Mouse (Mus musculus) kidney, embryonic 15.5 days (tissue): ENCODE data around the gene Csdc2. TPM values are rescaled to one million over a fixed set of nuclear protein-coding genes. Genes with fewer than 3 reads are reported as not detected.
"Not testable (repeated sequence)": the region's sequence is repeated elsewhere in the genome, so short reads cannot be mapped to it uniquely, and the experiment has no call there.

Source experiments
- ATAC-seq: fragments of 200-750 bp; cut with Nextera tagmentation; replicated peaks from 2 replicates; pipeline ENCODE4 v1.8.0; 2017; ENCODE audit warnings: moderate TSS enrichment; ENCODE audit not compliant: low FRiP score
- H3K27ac ChIP-seq: fragments of 300-500 bp; sonication (generic); 2 replicates; pipeline ENCODE4 v1.5.1; 2015; ENCODE audit warnings: mild to moderate bottlenecking, inconsistent platforms
- H3K27me3 ChIP-seq: fragments of 300-500 bp; sonication (generic); 2 replicates; pipeline ENCODE4 v1.6.1; 2015; ENCODE audit warnings: inconsistent platforms
- H3K36me3 ChIP-seq: fragments of 300-500 bp; sonication (generic); 2 replicates; pipeline ENCODE4 v1.6.1; 2015; ENCODE audit warnings: inconsistent platforms
- H3K4me1 ChIP-seq: fragments of 300-500 bp; sonication (generic); 2 replicates; pipeline ENCODE4 v1.6.1; 2015; ENCODE audit warnings: inconsistent platforms
- H3K4me2 ChIP-seq: fragments of 300-500 bp; sonication (generic); 2 replicates; pipeline ENCODE4 v1.6.1; 2015; ENCODE audit warnings: moderate library complexity, mild to moderate bottlenecking, inconsistent platforms
- H3K4me3 ChIP-seq: fragments of 300-500 bp; sonication (generic); replicated peaks from 2 replicates; pipeline ENCODE4 v1.5.1; 2015; ENCODE audit warnings: mild to moderate bottlenecking, inconsistent platforms
- H3K9ac ChIP-seq: fragments of 300-500 bp; sonication (generic); 2 replicates; pipeline ENCODE4 v1.6.1; 2015; ENCODE audit warnings: mild to moderate bottlenecking, inconsistent platforms
- H3K9me3 ChIP-seq: fragments of 300-500 bp; sonication (generic); replicated peaks from 2 replicates; pipeline ENCODE4 v1.6.1; 2016; ENCODE audit warnings: inconsistent platforms
- WGBS: fragments of 180-500 bp; shearing (Covaris S2); methylation state at CpG from one replicate; pipeline ENCODE4 v1.1.7; 2015; ENCODE audit warnings: mixed read lengths; 5-methylcytosine and 5-hydroxymethylcytosine counted together
- polyA plus RNA-seq: library from polyadenylated mRNA; unstranded; fragments of >200 nt; fragmentation: Nextera tagmentation; extraction: Ambion mirVana; gene quantifications from 2 replicates; pipeline ENCODE4 v1.2.1, GENCODE M21; 2015

Csdc2 gene
- polyA plus RNA-seq, 1 experiment from 2014 or later, result 30.7 TPM

GRCm38 (mm10) chr15:81958906-81959305 is 22.3 kb downstream of the Csdc2 start:
- Histone ChIP-seq H3K27me3 (no peaks in the 10 kb centered on the region), H3K9me3 (no peaks in the 10 kb centered on the region), H3K4me3 (no peak overlapping the region), H3K4me1 (peaks cover 13% of the 10 kb centered on the region; the same call in 1 of the 2 replicates), H3K27ac (no peak overlapping the region), H3K36me3 (peaks cover 15% of the 10 kb centered on the region), H3K9ac (no peak overlapping the region), H3K4me2 (no peak overlapping the region)
- ATAC-seq, result no peak
- 88% methylated on average over 3 of the region's 3 CpGs for WGBS

- H3K27me3 ChIP-seq, result no peaks in the 10 kb centered on the region
- H3K9ac ChIP-seq, result peak within 1 kb of the TSS; percentile 81
- H3K27ac ChIP-seq, result peak within 1 kb of the TSS; percentile 88
- peak within 1 kb of the TSS; percentile 71 for H3K4me3 ChIP-seq
- no peaks in the 10 kb centered on the region for H3K9me3 ChIP-seq
- peak; percentile 98 for ATAC-seq
- peak within 1 kb of the TSS; percentile 96 for H3K4me2 ChIP-seq
- H3K36me3 ChIP-seq, result no peaks in the 10 kb centered on the region; the same call in 1 of the 2 replicates
- H3K4me1 ChIP-seq, result peaks cover 13% of the 10 kb centered on the region; the same call in 1 of the 2 replicates
- under 1% methylated on average over 77 of the region's 77 CpGs for WGBS
These were observed 23.9 kb downstream of the Csdc2 start, which contains the start of gene Pmm1 for GRCm38 (mm10) chr15:81960171-81961077. Gene Pmm1, minus strand, starts transcription at chr15:81960930.

- peak overlapping the region; percentile 96 for H3K4me2 ChIP-seq
- peak overlapping the region; percentile 45; the same call in 1 of the 2 replicates for H3K27ac ChIP-seq
- peaks cover 13% of the 10 kb centered on the region; the same call in 1 of the 2 replicates for H3K4me1 ChIP-seq
- peak; percentile 57; the same call in 1 of the 2 replicates for ATAC-seq
- H3K27me3 ChIP-seq, result no peaks in the 10 kb centered on the region
- 0% methylated on average over 8 of the region's 8 CpGs for WGBS
- no peaks in the 10 kb centered on the region for H3K9me3 ChIP-seq
- no peaks in the 10 kb centered on the region for H3K36me3 ChIP-seq
- H3K9ac ChIP-seq, result peak overlapping the region; percentile 33; the same call in 1 of the 2 replicates
- peak overlapping the region; percentile 71 for H3K4me3 ChIP-seq
These were observed 24.5 kb downstream of the Csdc2 start for GRCm38 (mm10) chr15:81961078-81961451.

- Histone ChIP-seq H3K27me3 (no peaks in the 10 kb centered on the region), H3K27ac (no peak overlapping the region), H3K9ac (no peak overlapping the region), H3K9me3 (no peaks in the 10 kb centered on the region), H3K36me3 (no peaks in the 10 kb centered on the region), H3K4me3 (no peak overlapping the region), H3K4me1 (peaks cover 13% of the 10 kb centered on the region; the same call in 1 of the 2 replicates), H3K4me2 (no peak overlapping the region)
- WGBS, result 45% methylated on average over 1 of the region's 1 CpGs
- no peak for ATAC-seq
These were observed 27.7 kb downstream of the Csdc2 start for GRCm38 (mm10) chr15:81964262-81964661.

GRCm38 (mm10) chr15:81964980-81965545 is 28.5 kb downstream of the Csdc2 start:
- H3K9me3 ChIP-seq, result no peaks in the 10 kb centered on the region
- H3K36me3 ChIP-seq, result no peaks in the 10 kb centered on the region
- no peaks in the 10 kb centered on the region for H3K27me3 ChIP-seq
- peaks cover 8% of the 10 kb centered on the region; the same call in 1 of the 2 replicates for H3K4me1 ChIP-seq
- ATAC-seq, result no peak
- no peak overlapping the region for H3K9ac ChIP-seq
- WGBS, result 71% methylated on average over 4 of the region's 4 CpGs
- no peak overlapping the region for H3K4me2 ChIP-seq
- no peak overlapping the region for H3K4me3 ChIP-seq
- no peak overlapping the region for H3K27ac ChIP-seq

GRCm38 (mm10) chr15:81966062-81966829 is 29.7 kb downstream of the Csdc2 start:
- ATAC-seq, result no peak
- 79% methylated on average over 13 of the region's 14 CpGs for WGBS
- Histone ChIP-seq H3K9ac (no peak overlapping the region), H3K4me3 (no peak overlapping the region), H3K27me3 (no peaks in the 10 kb centered on the region), H3K9me3 (no peaks in the 10 kb centered on the region), H3K27ac (no peak overlapping the region), H3K4me2 (no peak overlapping the region), H3K4me1 (0 out of 2 replicates have a peak, but pooled peaks cover 2% of the 10 kb centered on the region), H3K36me3 (no peaks in the 10 kb centered on the region)

GRCm38 (mm10) chr15:81967821-81968220 is 31.3 kb downstream of the Csdc2 start:
- Histone ChIP-seq H3K9ac (no peak overlapping the region), H3K4me1 (no peaks in the 10 kb centered on the region), H3K27ac (no peak overlapping the region), H3K4me3 (no peak overlapping the region), H3K36me3 (no peaks in the 10 kb centered on the region), H3K9me3 (peaks cover 5% of the 10 kb centered on the region), H3K4me2 (no peak overlapping the region), H3K27me3 (no peaks in the 10 kb centered on the region)
- WGBS, result 85% methylated on average over 5 of the region's 5 CpGs
- ATAC-seq, result no peak

- no peaks in the 10 kb centered on the region for H3K36me3 ChIP-seq
- ATAC-seq, result no peak
- H3K4me2 ChIP-seq, result no peak overlapping the region
- peaks cover 5% of the 10 kb centered on the region for H3K9me3 ChIP-seq
- no peak overlapping the region for H3K27ac ChIP-seq
- no peaks in the 10 kb centered on the region for H3K27me3 ChIP-seq
- 35% methylated on average over 2 of the region's 2 CpGs for WGBS
- no peak overlapping the region for H3K9ac ChIP-seq
- H3K4me3 ChIP-seq, result no peak overlapping the region
- H3K4me1 ChIP-seq, result no peaks in the 10 kb centered on the region
These were observed 31.9 kb downstream of the Csdc2 start for GRCm38 (mm10) chr15:81968447-81968846.

GRCm38 (mm10) chr15:81969173-81969572 is 32.6 kb downstream of the Csdc2 start:
- H3K4me1 ChIP-seq, result no peaks in the 10 kb centered on the region
- no peak overlapping the region for H3K4me3 ChIP-seq
- H3K9ac ChIP-seq, result no peak overlapping the region
- peaks cover 5% of the 10 kb centered on the region for H3K9me3 ChIP-seq
- H3K27ac ChIP-seq, result no peak overlapping the region
- no peaks in the 10 kb centered on the region for H3K36me3 ChIP-seq
- ATAC-seq, result 0 out of 2 replicates have a peak, but pooled peaks have one; percentile 46
- no peak overlapping the region for H3K4me2 ChIP-seq
- H3K27me3 ChIP-seq, result no peaks in the 10 kb centered on the region
- 53% methylated on average over 7 of the region's 7 CpGs for WGBS

- not testable (repeated sequence) for H3K4me2 ChIP-seq, H3K4me3 ChIP-seq, H3K4me1 ChIP-seq, H3K36me3 ChIP-seq, H3K9ac ChIP-seq, H3K9me3 ChIP-seq, ATAC-seq, H3K27ac ChIP-seq, H3K27me3 ChIP-seq
- 75% methylated on average over 6 of the region's 6 CpGs for WGBS
These were observed 33.1 kb downstream of the Csdc2 start for GRCm38 (mm10) chr15:81969635-81970034.

- not testable (repeated sequence) for H3K9ac ChIP-seq, H3K27me3 ChIP-seq, H3K36me3 ChIP-seq, H3K4me3 ChIP-seq, H3K4me2 ChIP-seq, H3K4me1 ChIP-seq, ATAC-seq, H3K9me3 ChIP-seq, H3K27ac ChIP-seq
- WGBS, result 95% methylated on average over 4 of the region's 4 CpGs
These were observed 33.9 kb downstream of the Csdc2 start for GRCm38 (mm10) chr15:81970498-81970897.
